Mouse (Mus musculus) hindbrain, embryonic 15.5 days (tissue): ENCODE measurements around the gene Krtap19-5. TPM values are rescaled to one million over a fixed set of nuclear protein-coding genes. Genes with fewer than 3 reads are reported as not detected.

Experiments
- polyA plus RNA-seq: library from polyadenylated mRNA; unstranded; fragments of >200 nt; fragmentation: Nextera tagmentation; extraction: Ambion mirVana; gene quantifications from 2 replicates; pipeline ENCODE4 v1.2.1, GENCODE M21; 2015

The Krtap19-5 gene
- polyA plus RNA-seq, 1 experiment from 2014 or later = not detected

Other genes with a start within 250 kb of the Krtap19-5 start
- not detected in 2 replicates for gene Krtap26-1, start 248.7 kb downstream of the Krtap19-5 start, polyA plus RNA-seq
- not detected in 2 replicates for gene Krtap27-1, start 224.8 kb downstream of the Krtap19-5 start, polyA plus RNA-seq
- gene 2310061N02Rik, start 188.5 kb downstream of the Krtap19-5 start, polyA plus RNA-seq = not detected in 2 replicates
- not detected in 2 replicates for gene Krtap13-1, start 167.6 kb downstream of the Krtap19-5 start, polyA plus RNA-seq
- gene Krtap13, start 144.8 kb downstream of the Krtap19-5 start, polyA plus RNA-seq = not detected in 2 replicates
- gene 2310034C09Rik, start 137.6 kb downstream of the Krtap19-5 start, polyA plus RNA-seq = not detected in 2 replicates
- gene 2310057N15Rik, start 122.3 kb downstream of the Krtap19-5 start, polyA plus RNA-seq = not detected in 2 replicates
- gene Gm5965, start 118.6 kb downstream of the Krtap19-5 start, polyA plus RNA-seq = not detected in 2 replicates
- gene Gm20741, start 84.2 kb downstream of the Krtap19-5 start, polyA plus RNA-seq = not detected in 2 replicates
- not detected in 2 replicates for gene Krtap15, start 76.2 kb downstream of the Krtap19-5 start, polyA plus RNA-seq
- gene Krtap14, start 70.3 kb downstream of the Krtap19-5 start, polyA plus RNA-seq = not detected in 2 replicates
- gene Krtap19-1, start 27.0 kb downstream of the Krtap19-5 start, polyA plus RNA-seq = not detected in 2 replicates
- gene Krtap19-2, start 22.2 kb downstream of the Krtap19-5 start, polyA plus RNA-seq = not detected in 2 replicates
- gene Krtap19-3, start 18.4 kb downstream of the Krtap19-5 start, polyA plus RNA-seq = not detected in 2 replicates
- gene Krtap19-4, start 11.4 kb downstream of the Krtap19-5 start, polyA plus RNA-seq = not detected in 2 replicates
- gene Krtap19-9b, start 35.8 kb upstream of the Krtap19-5 start, polyA plus RNA-seq = not detected in 2 replicates
- gene Krtap16-3, start 66.4 kb upstream of the Krtap19-5 start, polyA plus RNA-seq = not detected in 2 replicates
- not detected in 2 replicates for gene Krtap22-2, start 114.3 kb upstream of the Krtap19-5 start, polyA plus RNA-seq
- gene Gm10229, start 118.8 kb upstream of the Krtap19-5 start, polyA plus RNA-seq = not detected in 2 replicates
- gene Krtap6-1, start 135.2 kb upstream of the Krtap19-5 start, polyA plus RNA-seq = not detected in 2 replicates
- gene Gm10228, start 145.0 kb upstream of the Krtap19-5 start, polyA plus RNA-seq = not detected in 2 replicates
- not detected in 2 replicates for gene Krtap6-5, start 151.4 kb upstream of the Krtap19-5 start, polyA plus RNA-seq
- not detected in 2 replicates for gene 1110025L11Rik, start 167.5 kb upstream of the Krtap19-5 start, polyA plus RNA-seq
- not detected in 2 replicates for gene Krtap6-3, start 187.6 kb upstream of the Krtap19-5 start, polyA plus RNA-seq
- gene Gm6358, start 244.4 kb upstream of the Krtap19-5 start, polyA plus RNA-seq = not detected in 2 replicates